Mouse (Mus musculus) E14TG2a.4 (cell line): ENCODE measurements at regions not wholly inside any gene's neighbourhood (a gene's known extent, or its start where the extent isn't known, plus 50 kb on each side); places are given as distances from the start of the nearest gene placed in this dataset.
A peak's percentile ranks its signal among the peaks of the same experiment; 100 is the strongest.

Experiments used
- H3K27me3 ChIP-seq: 2 replicates; pipeline ENCODE4 v1.6.1; 2014; ENCODE audit warnings: low read length, control low read depth; ENCODE audit not compliant: insufficient read depth
- H3K36me3 ChIP-seq: 2 replicates; pipeline ENCODE4 v1.6.1; 2014; ENCODE audit warnings: low read length, control low read depth; ENCODE audit not compliant: insufficient read depth
- H3K4me1 ChIP-seq: replicated peaks from 2 replicates; pipeline ENCODE4 v1.6.1; 2014; ENCODE audit warnings: low read depth, low read length, control low read depth
- H3K4me3 ChIP-seq: replicated peaks from 2 replicates; pipeline ENCODE4 v1.5.1; 2014; ENCODE audit warnings: mild to moderate bottlenecking, low read length
- H3K9me3 ChIP-seq: 2 replicates; pipeline ENCODE4 v1.6.1; 2014; ENCODE audit warnings: low read length, control low read depth
- CTCF ChIP-seq: conservative IDR thresholded peaks from 2 replicates; pipeline ENCODE4 v1.5.1; 2014; ENCODE audit warnings: low read length
- NANOG ChIP-seq: IDR thresholded peaks from 2 replicates; pipeline ENCODE4 v1.6.1; 2014; ENCODE audit warnings: borderline replicate concordance, low read length, mixed read lengths
- POU5F1 ChIP-seq: IDR thresholded peaks from 2 replicates; pipeline ENCODE4 v1.6.1; 2014; ENCODE audit warnings: low read length, borderline replicate concordance

DNA sequence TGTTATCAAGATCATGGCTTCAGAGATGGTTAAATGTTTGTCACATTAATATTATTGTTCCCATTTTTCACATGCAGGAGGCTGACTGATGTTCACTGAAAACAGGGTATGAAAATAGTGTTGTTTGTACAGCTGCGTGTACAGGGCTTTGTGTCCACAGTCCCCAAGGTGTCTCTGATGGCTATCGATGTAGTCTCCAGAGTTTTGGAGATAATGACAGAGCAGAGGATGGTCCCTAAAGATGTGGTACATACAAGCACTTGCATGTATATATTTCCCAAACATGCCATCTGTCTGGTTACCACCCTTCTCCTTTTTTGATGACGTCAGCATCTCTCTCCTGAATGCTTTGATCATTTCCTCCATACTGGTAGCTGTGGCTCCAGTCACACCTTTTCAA, 596.1 kb upstream of the Cdh11 start:
- Histone ChIP-seq H3K4me3 (no peak overlapping the region), H3K9me3 (no peaks in the 10 kb centered on the region), H3K27me3 (no peaks in the 10 kb centered on the region), H3K4me1 (no peaks in the 10 kb centered on the region), H3K36me3 (no peaks in the 10 kb centered on the region)
- TF ChIP-seq POU5F1 (no peak), CTCF (no peak), NANOG (no peak)

DNA sequence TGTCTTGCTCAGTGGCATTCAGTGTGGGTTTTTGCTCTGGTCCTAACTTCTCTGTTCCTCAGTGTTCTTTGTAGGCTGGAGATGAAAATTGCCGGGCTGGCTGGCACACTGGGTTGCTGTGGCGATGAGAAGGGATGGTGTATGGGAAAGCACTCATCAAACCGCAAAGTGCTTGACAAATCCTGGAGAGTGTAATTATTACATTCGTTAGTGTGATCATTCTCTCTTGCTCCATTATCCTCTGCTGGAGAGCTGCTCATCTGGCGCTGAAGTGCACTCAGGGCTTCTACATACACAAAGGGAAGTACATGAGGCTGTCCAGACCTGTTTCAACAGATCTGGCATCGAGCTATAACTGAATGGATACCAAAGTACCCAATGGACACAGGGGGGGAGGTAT, 605.9 kb upstream of the Cdh11 start:
- no peaks in the 10 kb centered on the region for H3K9me3 ChIP-seq
- TF ChIP-seq POU5F1 (no peak), CTCF (no peak), NANOG (no peak)
- H3K27me3 ChIP-seq, result no peaks in the 10 kb centered on the region
- H3K4me3 ChIP-seq, result no peak overlapping the region
- no peaks in the 10 kb centered on the region for H3K36me3 ChIP-seq
- no peaks in the 10 kb centered on the region for H3K4me1 ChIP-seq

- Histone ChIP-seq H3K36me3 (no peaks in the 10 kb centered on the region), H3K27me3 (peaks cover 2% of the 10 kb centered on the region; the same call in 1 of the 2 replicates), H3K4me3 (no peak overlapping the region), H3K9me3 (no peaks in the 10 kb centered on the region), H3K4me1 (no peaks in the 10 kb centered on the region)
- TF ChIP-seq NANOG (no peak), POU5F1 (no peak), CTCF (no peak)
Measured at GRCm38 (mm10) chr8:103395316-103395715, 609.9 kb upstream of the Cdh11 start.

DNA sequence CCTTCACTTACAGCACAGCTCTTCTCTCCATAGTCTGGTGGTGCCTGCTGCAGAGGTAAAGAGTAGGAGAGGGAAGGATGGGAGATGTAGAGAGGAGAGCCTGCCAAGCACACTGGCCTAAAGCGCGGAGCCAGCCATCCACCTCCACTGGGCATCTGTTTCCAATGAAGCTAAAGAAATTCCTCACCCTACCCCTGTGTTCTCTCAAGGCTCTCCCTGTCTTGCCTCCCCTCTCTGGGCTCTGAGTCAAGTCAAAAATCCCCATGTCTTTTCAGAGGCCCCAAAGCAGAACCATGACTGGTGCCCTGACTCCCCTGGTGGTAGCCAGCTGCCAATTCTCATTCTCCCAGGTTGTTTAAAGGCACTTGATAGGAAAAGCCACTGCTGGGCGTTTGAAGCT, 612.7 kb upstream of the Cdh11 start:
- TF ChIP-seq NANOG (no peak), POU5F1 (no peak), CTCF (no peak)
- no peaks in the 10 kb centered on the region for H3K9me3 ChIP-seq
- no peaks in the 10 kb centered on the region for H3K4me1 ChIP-seq
- H3K27me3 ChIP-seq, result peaks cover 2% of the 10 kb centered on the region; the same call in 1 of the 2 replicates
- no peak overlapping the region for H3K4me3 ChIP-seq
- H3K36me3 ChIP-seq, result no peaks in the 10 kb centered on the region

- H3K4me3 ChIP-seq, result no peak overlapping the region
- no peaks in the 10 kb centered on the region for H3K4me1 ChIP-seq
- H3K27me3 ChIP-seq, result peaks cover 2% of the 10 kb centered on the region; the same call in 1 of the 2 replicates
- no peak for TF ChIP-seq POU5F1
- peak; percentile 81 for TF ChIP-seq CTCF
- H3K36me3 ChIP-seq, result no peaks in the 10 kb centered on the region
- H3K9me3 ChIP-seq, result no peaks in the 10 kb centered on the region
Measured at GRCm38 (mm10) chr8:103399466-103399865, 614.0 kb upstream of the Cdh11 start.

DNA sequence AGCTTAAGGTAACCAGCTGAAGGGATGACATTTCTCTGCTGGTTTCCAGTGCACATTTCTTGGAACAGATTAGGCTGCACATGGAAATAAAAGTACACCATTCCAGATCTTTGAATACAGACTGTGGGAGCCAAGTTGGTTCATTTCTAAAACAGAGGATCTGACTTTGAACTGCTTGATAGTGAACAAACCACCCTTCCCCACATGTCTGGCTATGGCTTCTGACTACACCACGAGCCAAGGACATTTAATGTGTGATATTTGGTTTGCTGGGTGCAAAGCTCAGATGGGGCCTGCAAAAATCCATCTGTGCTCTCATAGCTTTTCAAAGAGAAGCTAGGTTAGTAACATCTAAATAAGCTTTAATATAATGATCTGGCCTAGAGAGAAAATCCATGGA, 614.7 kb upstream of the Cdh11 start:
- Histone ChIP-seq H3K27me3 (peaks cover 2% of the 10 kb centered on the region; the same call in 1 of the 2 replicates), H3K4me3 (no peak overlapping the region), H3K36me3 (no peaks in the 10 kb centered on the region), H3K4me1 (no peaks in the 10 kb centered on the region), H3K9me3 (no peaks in the 10 kb centered on the region)
- no peak for TF ChIP-seq NANOG
- TF ChIP-seq CTCF, result no peak
- TF ChIP-seq POU5F1, result no peak

DNA sequence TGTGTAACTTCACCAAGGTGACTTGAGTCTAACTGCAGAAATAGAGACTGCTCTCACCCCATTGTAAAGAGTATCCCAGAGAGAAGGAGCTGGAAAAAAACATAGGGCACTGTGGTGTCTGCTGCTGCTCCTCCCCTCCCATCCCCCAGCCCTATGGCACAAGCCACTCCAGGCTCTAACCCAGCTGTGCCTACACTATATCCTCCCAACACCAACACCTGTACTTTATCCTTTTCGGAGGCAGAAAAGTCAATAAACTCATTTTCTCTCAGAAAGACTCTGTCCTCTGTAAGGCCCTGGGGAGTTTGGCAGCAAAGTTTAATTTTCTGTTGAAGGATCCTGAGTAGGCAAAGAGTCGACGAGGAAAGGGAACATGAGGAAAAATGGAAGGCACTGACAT, 617.3 kb upstream of the Cdh11 start:
- TF ChIP-seq POU5F1 (no peak), NANOG (no peak), CTCF (no peak)
- no peak overlapping the region for H3K4me3 ChIP-seq
- no peaks in the 10 kb centered on the region for H3K9me3 ChIP-seq
- peaks cover 2% of the 10 kb centered on the region; the same call in 1 of the 2 replicates for H3K27me3 ChIP-seq
- H3K36me3 ChIP-seq, result no peaks in the 10 kb centered on the region
- no peaks in the 10 kb centered on the region for H3K4me1 ChIP-seq

DNA sequence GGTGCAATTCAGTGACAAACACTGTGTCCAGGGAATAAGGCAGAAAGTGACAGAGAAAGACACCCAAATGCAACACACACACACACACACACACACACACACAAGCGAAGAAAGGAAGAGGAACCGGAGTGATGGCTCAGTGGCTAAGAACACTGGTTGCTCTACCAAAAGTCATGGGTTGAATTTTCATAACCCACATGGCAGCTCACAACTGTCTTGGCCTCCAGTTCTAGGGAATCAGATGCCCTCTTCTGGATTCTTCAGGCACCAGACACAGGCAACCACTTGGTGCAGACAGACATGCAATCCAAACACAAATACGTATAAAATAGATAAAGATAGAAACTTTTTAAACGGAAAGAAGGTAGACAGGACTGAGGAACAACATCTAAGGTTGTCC, 618.4 kb upstream of the Cdh11 start:
- TF ChIP-seq NANOG (no peak), CTCF (no peak), POU5F1 (no peak)
- Histone ChIP-seq H3K4me1 (no peaks in the 10 kb centered on the region), H3K4me3 (no peak overlapping the region), H3K27me3 (peaks cover under 1% of the 10 kb centered on the region; the same call in 1 of the 2 replicates), H3K9me3 (no peaks in the 10 kb centered on the region), H3K36me3 (no peaks in the 10 kb centered on the region)

DNA sequence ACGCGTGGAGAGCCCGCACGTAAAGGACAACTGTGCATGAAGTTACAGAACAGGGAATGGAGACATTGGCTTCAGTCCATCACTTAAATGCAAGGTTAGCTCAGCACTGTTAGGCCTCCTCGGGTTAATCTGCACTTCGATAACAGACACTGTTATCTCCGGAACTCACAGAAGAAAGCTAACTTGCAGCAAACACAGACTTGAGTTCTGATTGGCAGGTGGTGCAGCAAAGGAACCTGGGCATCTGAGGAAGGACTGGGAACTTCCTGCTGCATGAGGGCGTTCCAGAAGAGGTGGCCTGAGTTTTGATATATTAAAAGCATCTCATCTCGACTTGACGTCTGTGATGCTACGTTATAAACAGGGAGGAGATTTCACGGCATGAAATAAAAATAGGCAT, 620.3 kb upstream of the Cdh11 start:
- H3K4me1 ChIP-seq, result no peaks in the 10 kb centered on the region
- no peak for TF ChIP-seq CTCF
- no peaks in the 10 kb centered on the region for H3K27me3 ChIP-seq
- no peaks in the 10 kb centered on the region for H3K9me3 ChIP-seq
- H3K36me3 ChIP-seq, result no peaks in the 10 kb centered on the region
- no peak overlapping the region for H3K4me3 ChIP-seq

DNA sequence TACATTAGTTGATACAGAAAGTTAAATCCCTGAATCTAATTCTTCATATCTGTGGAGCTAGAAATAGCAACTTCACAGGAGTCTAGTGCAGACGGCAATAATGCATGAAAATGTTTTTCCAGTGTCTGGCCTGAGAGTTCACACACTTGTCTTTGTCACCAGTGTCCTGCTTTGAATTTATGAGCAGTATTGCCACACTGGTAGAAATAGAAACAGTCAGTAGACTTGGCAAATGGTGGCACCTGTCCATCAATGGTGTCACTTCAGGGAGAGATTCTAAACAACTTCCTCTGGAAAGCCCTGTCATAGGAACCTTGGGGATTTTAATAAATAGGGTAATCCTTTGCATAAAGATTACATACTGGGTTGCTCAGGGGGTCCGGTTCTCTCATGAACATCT, 621.5 kb upstream of the Cdh11 start:
- Histone ChIP-seq H3K4me3 (no peak overlapping the region), H3K4me1 (no peaks in the 10 kb centered on the region), H3K27me3 (no peaks in the 10 kb centered on the region), H3K9me3 (no peaks in the 10 kb centered on the region), H3K36me3 (no peaks in the 10 kb centered on the region)
- TF ChIP-seq NANOG (no peak), CTCF (no peak), POU5F1 (no peak)
